Mouse (Mus musculus) CD4-positive, CD25-positive, alpha-beta regulatory T cell, adult 2 months (primary cell): ENCODE data around the gene Lhx6.
A peak's percentile ranks its signal among the peaks of the same experiment; 100 is the strongest.

Experiments used
- DNase-seq: peaks from one replicate; pipeline ENCODE4 v3.0.0-alpha.2; 2012; ENCODE audit warnings: low read depth, low spot score

The Lhx6 gene

GRCm38 (mm10) chr2:36093301-36093700 is 11.9 kb downstream of the Lhx6 start:
- no peak for DNase-seq

- no peak for DNase-seq
These were observed 12.5 kb downstream of the Lhx6 start for GRCm38 (mm10) chr2:36092748-36093147.

- peak; percentile 61 for DNase-seq
These were observed 14.1 kb downstream of the Lhx6 start for GRCm38 (mm10) chr2:36090853-36091741.

- no peak for DNase-seq
These were observed 16.0 kb downstream of the Lhx6 start for GRCm38 (mm10) chr2:36089190-36089589.

- no peak for DNase-seq
These were observed 20.2 kb downstream of the Lhx6 start for GRCm38 (mm10) chr2:36085041-36085440.

GRCm38 (mm10) chr2:36082802-36083580 is 22.2 kb downstream of the Lhx6 start:
- no peak for DNase-seq

- DNase-seq = no peak
These were observed 23.8 kb downstream of the Lhx6 start for GRCm38 (mm10) chr2:36081446-36081845.

- no peak for DNase-seq
These were observed 27.9 kb downstream of the Lhx6 start for GRCm38 (mm10) chr2:36077160-36077761.

GRCm38 (mm10) chr2:36075210-36075609 is 30.0 kb downstream of the Lhx6 start:
- no peak for DNase-seq

GRCm38 (mm10) chr2:36073781-36074180 is 31.4 kb downstream of the Lhx6 start:
- no peak for DNase-seq

- DNase-seq = no peak
These were observed 33.4 kb downstream of the Lhx6 start for GRCm38 (mm10) chr2:36071660-36072305.

GRCm38 (mm10) chr2:36067132-36067531 is 38.1 kb downstream of the Lhx6 start:
- DNase-seq = no peak

GRCm38 (mm10) chr2:36061409-36061808 is 43.8 kb downstream of the Lhx6 start:
- no peak for DNase-seq

- no peak for DNase-seq
These were observed 49.0 kb downstream of the Lhx6 start for GRCm38 (mm10) chr2:36056248-36056647.

GRCm38 (mm10) chr2:36053249-36053648 is 52.0 kb downstream of the Lhx6 start:
- DNase-seq = no peak

GRCm38 (mm10) chr2:36049567-36049954 is 55.6 kb downstream of the Lhx6 start:
- no peak for DNase-seq

GRCm38 (mm10) chr2:36048748-36049566 is 56.3 kb downstream of the Lhx6 start, which contains the start of the genes Ndufa8 and Morn5:
Gene Ndufa8 (minus strand): TSS chr2:36049406.
Gene Morn5 (plus strand): TSS chr2:36049458.
- peak; percentile 97 for DNase-seq

GRCm38 (mm10) chr2:36048164-36048563 is 57.0 kb downstream of the Lhx6 start:
- DNase-seq = peak; percentile 6

GRCm38 (mm10) chr2:36040872-36041271 is 64.3 kb downstream of the Lhx6 start:
- DNase-seq = no peak

GRCm38 (mm10) chr2:36039297-36039985 is 65.8 kb downstream of the Lhx6 start:
- DNase-seq = no peak
